Mouse (Mus musculus): ENCODE measurements around the gene Pef1. TPM values are rescaled to one million over a fixed set of nuclear protein-coding genes. Genes with fewer than 3 reads are reported as not detected.

Gene Pef1
- total RNA-seq, 1 experiment: 36.2 TPM

- DNase-seq (ENCODE audit: low read depth, low spot score): no peak
- Histone ChIP-seq H3K27ac (ENCODE audit: insufficient read depth, low read depth, low read length, poor library complexity, severe bottlenecking) (no peak overlapping the region), H3K9me3 (ENCODE audit: control insufficient read depth, insufficient read depth, low read depth, low read length) (no peaks in the 10 kb centered on the region), H3K9ac (ENCODE audit: insufficient read depth, low read depth, low read length, poor library complexity, severe bottlenecking) (no peak overlapping the region), H3K36me3 (ENCODE audit: control insufficient read depth, insufficient read depth, low read length, poor library complexity, severe bottlenecking) (no peaks in the 10 kb centered on the region), H3K4me1 (ENCODE audit: control insufficient read depth in 2 of 2, insufficient read depth in 2 of 2, low read length in 2 of 2, poor library complexity in 1 of 2) (no peaks in the 10 kb centered on the region), H3K4me3 (ENCODE audit: insufficient read depth in 1 of 2, low read depth in 1 of 2, low read length in 2 of 2, poor library complexity in 1 of 2, severe bottlenecking in 1 of 2) (no peak overlapping the region)
- in situ Hi-C loops (cut with MboI; ENCODE audit: low sequenced_read_pairs in 2 of 2, unreplicated experiment in 2 of 2): no loop called here
- TF ChIP-seq MAFK (IDR thresholded peaks at IDR 0.05; ENCODE audit: insufficient read depth, low read depth, low read length) (no peak), ZC3H11A (IDR thresholded peaks at IDR 0.05; ENCODE audit: borderline replicate concordance, low read depth, low read length) (no peak), ZNF384 (IDR thresholded peaks at IDR 0.05; ENCODE audit: low read depth, low read length) (no peak), HCFC1 (IDR thresholded peaks at IDR 0.05; ENCODE audit: borderline replicate concordance, insufficient read depth, low read length) (no peak), CHD2 (IDR thresholded peaks at IDR 0.05; ENCODE audit: low read depth, low read length) (no peak)
These were observed 31.8 kb upstream of the Pef1 start for GRCm38 (mm10) chr4:130070523-130070922.

GRCm38 (mm10) chr4:130071758-130072157 is 30.6 kb upstream of the Pef1 start:
- TF ChIP-seq ZC3H11A (IDR thresholded peaks at IDR 0.05; ENCODE audit: borderline replicate concordance, low read depth, low read length) (no peak), CHD2 (IDR thresholded peaks at IDR 0.05; ENCODE audit: low read depth, low read length) (no peak), ZNF384 (IDR thresholded peaks at IDR 0.05; ENCODE audit: low read depth, low read length) (no peak), HCFC1 (IDR thresholded peaks at IDR 0.05; ENCODE audit: borderline replicate concordance, insufficient read depth, low read length) (no peak), MAFK (IDR thresholded peaks at IDR 0.05; ENCODE audit: insufficient read depth, low read depth, low read length) (no peak)
- H3K4me3 ChIP-seq (ENCODE audit: insufficient read depth in 1 of 2, low read depth in 1 of 2, low read length in 2 of 2, poor library complexity in 1 of 2, severe bottlenecking in 1 of 2): no peak overlapping the region
- H3K27ac ChIP-seq (ENCODE audit: insufficient read depth, low read depth, low read length, poor library complexity, severe bottlenecking): no peak overlapping the region
- H3K36me3 ChIP-seq (ENCODE audit: control insufficient read depth, insufficient read depth, low read length, poor library complexity, severe bottlenecking): no peaks in the 10 kb centered on the region
- H3K9me3 ChIP-seq (ENCODE audit: control insufficient read depth, insufficient read depth, low read depth, low read length): no peaks in the 10 kb centered on the region
- DNase-seq (ENCODE audit: low read depth, low spot score): no peak
- no peaks in the 10 kb centered on the region for H3K4me1 ChIP-seq (ENCODE audit: control insufficient read depth in 2 of 2, insufficient read depth in 2 of 2, low read length in 2 of 2, poor library complexity in 1 of 2)
- in situ Hi-C loops (cut with MboI; ENCODE audit: low sequenced_read_pairs in 2 of 2, unreplicated experiment in 2 of 2): no loop called here
- H3K9ac ChIP-seq (ENCODE audit: insufficient read depth, low read depth, low read length, poor library complexity, severe bottlenecking): no peak overlapping the region

GRCm38 (mm10) chr4:130073367-130073766 is 29.0 kb upstream of the Pef1 start:
- Histone ChIP-seq H3K4me1 (ENCODE audit: control insufficient read depth in 2 of 2, insufficient read depth in 2 of 2, low read length in 2 of 2, poor library complexity in 1 of 2) (no peaks in the 10 kb centered on the region), H3K36me3 (ENCODE audit: control insufficient read depth, insufficient read depth, low read length, poor library complexity, severe bottlenecking) (no peaks in the 10 kb centered on the region), H3K4me3 (ENCODE audit: insufficient read depth in 1 of 2, low read depth in 1 of 2, low read length in 2 of 2, poor library complexity in 1 of 2, severe bottlenecking in 1 of 2) (no peak overlapping the region), H3K9me3 (ENCODE audit: control insufficient read depth, insufficient read depth, low read depth, low read length) (no peaks in the 10 kb centered on the region), H3K9ac (ENCODE audit: insufficient read depth, low read depth, low read length, poor library complexity, severe bottlenecking) (no peak overlapping the region), H3K27ac (ENCODE audit: insufficient read depth, low read depth, low read length, poor library complexity, severe bottlenecking) (no peak overlapping the region)
- TF ChIP-seq HCFC1 (IDR thresholded peaks at IDR 0.05; ENCODE audit: borderline replicate concordance, insufficient read depth, low read length) (no peak), ZNF384 (IDR thresholded peaks at IDR 0.05; ENCODE audit: low read depth, low read length) (no peak), CHD2 (IDR thresholded peaks at IDR 0.05; ENCODE audit: low read depth, low read length) (no peak), MAFK (IDR thresholded peaks at IDR 0.05; ENCODE audit: insufficient read depth, low read depth, low read length) (no peak), ZC3H11A (IDR thresholded peaks at IDR 0.05; ENCODE audit: borderline replicate concordance, low read depth, low read length) (no peak)
- in situ Hi-C loops (cut with MboI; ENCODE audit: low sequenced_read_pairs in 2 of 2, unreplicated experiment in 2 of 2): no loop called here
- no peak for DNase-seq (ENCODE audit: low read depth, low spot score)

- H3K4me1 ChIP-seq (ENCODE audit: control insufficient read depth in 2 of 2, insufficient read depth in 2 of 2, low read length in 2 of 2, poor library complexity in 1 of 2): no peaks in the 10 kb centered on the region; a peak in 1 of 4 replicates
- H3K36me3 ChIP-seq (ENCODE audit: control insufficient read depth, insufficient read depth, low read length, poor library complexity, severe bottlenecking): no peaks in the 10 kb centered on the region
- no peak overlapping the region for H3K27ac ChIP-seq (ENCODE audit: insufficient read depth, low read depth, low read length, poor library complexity, severe bottlenecking)
- in situ Hi-C loops (cut with MboI; ENCODE audit: low sequenced_read_pairs in 2 of 2, unreplicated experiment in 2 of 2): no loop called here
- no peak overlapping the region for H3K9ac ChIP-seq (ENCODE audit: insufficient read depth, low read depth, low read length, poor library complexity, severe bottlenecking)
- no peak for DNase-seq (ENCODE audit: low read depth, low spot score)
- H3K4me3 ChIP-seq (ENCODE audit: insufficient read depth in 1 of 2, low read depth in 1 of 2, low read length in 2 of 2, poor library complexity in 1 of 2, severe bottlenecking in 1 of 2): no peak overlapping the region
- TF ChIP-seq HCFC1 (IDR thresholded peaks at IDR 0.05; ENCODE audit: borderline replicate concordance, insufficient read depth, low read length): no peak
- TF ChIP-seq ZC3H11A (IDR thresholded peaks at IDR 0.05; ENCODE audit: borderline replicate concordance, low read depth, low read length): no peak
- no peak for TF ChIP-seq MAFK (IDR thresholded peaks at IDR 0.05; ENCODE audit: insufficient read depth, low read depth, low read length)
- TF ChIP-seq ZNF384 (IDR thresholded peaks at IDR 0.05; ENCODE audit: low read depth, low read length): no peak
- TF ChIP-seq CHD2 (IDR thresholded peaks at IDR 0.05; ENCODE audit: low read depth, low read length): no peak
- H3K9me3 ChIP-seq (ENCODE audit: control insufficient read depth, insufficient read depth, low read depth, low read length): no peaks in the 10 kb centered on the region
These were observed 27.4 kb upstream of the Pef1 start for GRCm38 (mm10) chr4:130074761-130075515.
